Mouse (Mus musculus) lung, postnatal 14 days (tissue): ENCODE results near the gene Ugt1a6a.
"Not testable (repeated sequence)": the region's sequence is repeated elsewhere in the genome, so short reads cannot be mapped to it uniquely, and the experiment has no call there.

Source experiments
- DNase-seq: peaks from one replicate; pipeline ENCODE4 v3.0.0; 2021

Ugt1a6a gene

GRCm38 (mm10) chr1:88134457-88135011 lies at the start of gene Ugt1a6a:
TSS of gene Ugt1a6a (plus strand) at chr1:88134809.
- peak; percentile 37 for DNase-seq

- no peak for DNase-seq
Observed at GRCm38 (mm10) chr1:88086125-88086524, 48.5 kb upstream of the Ugt1a6a start.

- no peak for DNase-seq
Observed at GRCm38 (mm10) chr1:88087513-88087912, 47.1 kb upstream of the Ugt1a6a start, which contains the start of gene Ugt1a8. TSS of gene Ugt1a8 (plus strand) at chr1:88087813.

GRCm38 (mm10) chr1:88092341-88092740 lies 42.3 kb upstream of the Ugt1a6a start:
- DNase-seq = no peak

GRCm38 (mm10) chr1:88094270-88094676 lies 40.3 kb upstream of the Ugt1a6a start:
- DNase-seq = not testable (repeated sequence)

- DNase-seq = peak; percentile 50
Observed at GRCm38 (mm10) chr1:88094941-88095492, 39.6 kb upstream of the Ugt1a6a start, which contains the start of gene Ugt1a7c. TSS of gene Ugt1a7c (plus strand) at chr1:88095062.

- DNase-seq = not testable (repeated sequence)
Observed at GRCm38 (mm10) chr1:88098546-88098945, 36.1 kb upstream of the Ugt1a6a start.

GRCm38 (mm10) chr1:88099691-88100090 lies 34.9 kb upstream of the Ugt1a6a start:
- not testable (repeated sequence) for DNase-seq

GRCm38 (mm10) chr1:88103019-88103418 lies 31.6 kb upstream of the Ugt1a6a start, which contains the start of gene Ugt1a6b:
TSS of gene Ugt1a6b (plus strand) at chr1:88103252.
- DNase-seq = peak; percentile 19

GRCm38 (mm10) chr1:88103697-88104468 lies 30.7 kb upstream of the Ugt1a6a start:
- DNase-seq = not testable (repeated sequence)

- no peak for DNase-seq
Observed at GRCm38 (mm10) chr1:88104667-88105430, 29.8 kb upstream of the Ugt1a6a start.

GRCm38 (mm10) chr1:88105656-88106055 lies 29.0 kb upstream of the Ugt1a6a start:
- DNase-seq = no peak

GRCm38 (mm10) chr1:88109027-88109557 lies 25.5 kb upstream of the Ugt1a6a start:
- not testable (repeated sequence) for DNase-seq

GRCm38 (mm10) chr1:88109604-88110003 lies 25.0 kb upstream of the Ugt1a6a start:
- not testable (repeated sequence) for DNase-seq

- DNase-seq = not testable (repeated sequence)
Observed at GRCm38 (mm10) chr1:88112769-88113168, 21.8 kb upstream of the Ugt1a6a start.

- not testable (repeated sequence) for DNase-seq
Observed at GRCm38 (mm10) chr1:88120550-88120949, 14.1 kb upstream of the Ugt1a6a start.

- DNase-seq = peak; percentile 47
Observed at GRCm38 (mm10) chr1:88121521-88121920, 13.1 kb upstream of the Ugt1a6a start.

GRCm38 (mm10) chr1:88125827-88126360 lies 8.7 kb upstream of the Ugt1a6a start:
- DNase-seq = not testable (repeated sequence)

- not testable (repeated sequence) for DNase-seq
Observed at GRCm38 (mm10) chr1:88129091-88129490, 5.5 kb upstream of the Ugt1a6a start.

- not testable (repeated sequence) for DNase-seq
Observed at GRCm38 (mm10) chr1:88130223-88130622, 4.4 kb upstream of the Ugt1a6a start.

GRCm38 (mm10) chr1:88133908-88134456 lies 627 bp upstream of the Ugt1a6a start:
- no peak for DNase-seq
